Mouse (Mus musculus) lung, embryonic 14.5 days (tissue): ENCODE measurements around the gene Slc35b2. TPM values are rescaled to one million over a fixed set of nuclear protein-coding genes. Genes with fewer than 3 reads are reported as not detected.

ENCODE experiments used
- ATAC-seq: fragments of 200-750 bp; cut with Nextera tagmentation; 2 replicates; pipeline ENCODE4 v1.8.0; 2017; ENCODE audit warnings: mild to moderate bottlenecking, moderate TSS enrichment, moderate library complexity; ENCODE audit not compliant: insufficient read depth
- DNase-seq: peaks from one replicate; pipeline ENCODE4 v3.0.0-alpha.2; 2015
- H3K27ac ChIP-seq: fragments of 300-500 bp; sonication (generic); 2 replicates; pipeline ENCODE4 v1.5.1; 2014; ENCODE audit warnings: low read depth, mild to moderate bottlenecking, moderate library complexity
- H3K27me3 ChIP-seq: fragments of 300-500 bp; sonication (generic); 2 replicates; pipeline ENCODE4 v1.6.1; 2014; ENCODE audit warnings: low read length, control low read depth; ENCODE audit not compliant: insufficient read depth
- H3K36me3 ChIP-seq: fragments of 300-500 bp; sonication (generic); 2 replicates; pipeline ENCODE4 v1.6.1; 2014; ENCODE audit warnings: control low read depth; ENCODE audit not compliant: insufficient read depth
- H3K4me1 ChIP-seq: fragments of 300-500 bp; sonication (generic); 2 replicates; pipeline ENCODE4 v1.6.1; 2014; ENCODE audit warnings: antibody characterized with exemption, control low read depth; ENCODE audit not compliant: insufficient read depth
- H3K4me2 ChIP-seq: fragments of 300-500 bp; sonication (generic); 2 replicates; pipeline ENCODE4 v1.6.1; 2014; ENCODE audit warnings: mild to moderate bottlenecking
- H3K4me3 ChIP-seq: fragments of 300-500 bp; sonication (generic); 2 replicates; pipeline ENCODE4 v1.5.1; 2014; ENCODE audit warnings: low read depth, low read length
- H3K9ac ChIP-seq: fragments of 300-500 bp; sonication (generic); 2 replicates; pipeline ENCODE4 v1.6.1; 2014
- H3K9me3 ChIP-seq: fragments of 300-500 bp; sonication (generic); 2 replicates; pipeline ENCODE4 v1.6.1; 2016; ENCODE audit warnings: low read depth, low read length, control low read depth
- CTCF ChIP-seq: IDR thresholded peaks from 2 replicates; pipeline ENCODE4 v1.5.1; 2016; ENCODE audit warnings: antibody characterized with exemption, low read depth
- WGBS: fragments of 180-500 bp; shearing (Covaris S2); extraction: QIAGEN DNeasy Blood & Tissue Kit; methylation state at CpG from one replicate; pipeline ENCODE4 v1.1.7; 2014; 5-methylcytosine and 5-hydroxymethylcytosine counted together
- polyA plus RNA-seq: library from polyadenylated mRNA; unstranded; fragments of >200 nt; fragmentation: Nextera tagmentation; extraction: Ambion mirVana; gene quantifications from 2 replicates; pipeline ENCODE4 v1.2.1, GENCODE M21; 2014

The Slc35b2 gene
- polyA plus RNA-seq, 1 experiment from 2014 or later = 137 TPM

DNA sequence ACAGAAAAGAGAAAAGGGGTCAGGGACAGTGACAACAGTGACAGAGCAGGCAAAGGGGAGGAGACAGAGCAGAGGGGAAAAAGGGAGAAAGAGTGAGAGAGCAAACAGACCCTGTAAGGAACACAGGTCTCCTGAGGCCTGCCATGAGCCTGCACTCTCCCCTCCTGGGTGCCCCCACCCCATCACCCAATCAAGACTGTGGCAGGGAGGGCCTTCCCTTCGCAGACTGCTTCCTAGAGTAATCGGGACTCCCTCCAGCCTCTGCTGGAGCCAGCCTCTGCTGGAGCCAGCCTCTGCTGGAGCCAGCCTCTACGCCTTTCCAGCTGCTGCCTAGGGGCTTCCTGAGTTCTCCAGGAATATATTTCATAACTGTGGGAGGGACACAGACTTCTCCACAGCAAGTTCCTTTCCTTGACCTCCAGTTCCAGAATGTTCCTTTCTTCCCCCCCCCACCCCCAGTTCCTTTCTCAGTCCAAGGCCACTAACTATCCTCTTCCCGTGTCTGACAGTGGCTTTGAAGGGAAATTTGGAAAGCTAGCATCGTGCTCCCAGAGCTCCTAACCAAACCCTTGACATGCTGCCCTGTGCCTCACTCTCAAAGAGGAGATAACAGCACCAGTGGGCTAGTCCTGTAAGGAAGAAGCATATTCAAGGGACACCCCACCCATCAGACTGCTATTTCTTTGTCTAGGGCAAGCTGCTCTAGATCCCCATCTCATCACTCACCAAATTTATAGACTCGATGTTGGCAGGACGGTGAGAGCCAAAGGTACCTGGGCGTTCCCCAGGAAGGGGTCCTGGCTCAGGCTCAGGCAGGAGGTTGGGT lies 29.1 kb downstream of the Slc35b2 start:
- Histone ChIP-seq H3K4me2 (peak overlapping the region; percentile 100), H3K36me3 (peaks cover 16% of the 10 kb centered on the region; the same call in 1 of the 2 replicates), H3K4me1 (peaks cover 32% of the 10 kb centered on the region), H3K9me3 (no peaks in the 10 kb centered on the region), H3K27me3 (no peaks in the 10 kb centered on the region), H3K4me3 (peak overlapping the region; percentile 63; the same call in 1 of the 2 replicates), H3K9ac (peak overlapping the region; percentile 29), H3K27ac (peak overlapping the region; percentile 55)
- peak; percentile 50 for DNase-seq
- no peak for TF ChIP-seq CTCF
- ATAC-seq = no peak
- 41% methylated on average over 8 of the region's 8 CpGs for WGBS

DNA sequence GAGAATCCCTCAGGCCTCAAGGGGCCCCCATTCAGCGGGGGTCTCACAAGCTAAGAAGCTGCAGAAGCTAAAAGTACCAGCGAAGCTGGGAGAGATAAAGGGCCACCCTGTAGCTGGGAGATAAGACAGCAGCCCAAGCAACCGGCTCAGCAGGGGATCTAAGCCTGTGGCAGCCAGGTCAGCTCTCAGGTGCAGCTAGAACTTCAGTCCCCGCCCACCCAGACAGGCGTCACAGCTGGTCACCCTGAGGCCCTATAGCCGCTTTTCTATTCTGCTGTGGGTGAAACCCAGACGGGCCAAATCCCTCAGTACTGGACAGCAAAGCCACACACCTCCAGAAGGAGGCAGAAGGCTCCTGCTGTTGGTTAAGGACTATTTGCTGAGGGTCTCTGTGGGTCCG lies 29.8 kb downstream of the Slc35b2 start:
- H3K4me2 ChIP-seq = peak overlapping the region; percentile 100
- peak overlapping the region; percentile 29 for H3K9ac ChIP-seq
- peak overlapping the region; percentile 63 for H3K4me3 ChIP-seq
- ATAC-seq (no peak), DNase-seq (no peak)
- peak; percentile 31; the same call in 1 of the 2 replicates for TF ChIP-seq CTCF
- no peaks in the 10 kb centered on the region for H3K9me3 ChIP-seq
- H3K4me1 ChIP-seq = peaks cover 32% of the 10 kb centered on the region
- peaks cover 16% of the 10 kb centered on the region; the same call in 1 of the 2 replicates for H3K36me3 ChIP-seq
- H3K27me3 ChIP-seq = no peaks in the 10 kb centered on the region
- H3K27ac ChIP-seq = peak overlapping the region; percentile 55; the same call in 1 of the 2 replicates
- 28% methylated on average over 8 of the region's 8 CpGs for WGBS

DNA sequence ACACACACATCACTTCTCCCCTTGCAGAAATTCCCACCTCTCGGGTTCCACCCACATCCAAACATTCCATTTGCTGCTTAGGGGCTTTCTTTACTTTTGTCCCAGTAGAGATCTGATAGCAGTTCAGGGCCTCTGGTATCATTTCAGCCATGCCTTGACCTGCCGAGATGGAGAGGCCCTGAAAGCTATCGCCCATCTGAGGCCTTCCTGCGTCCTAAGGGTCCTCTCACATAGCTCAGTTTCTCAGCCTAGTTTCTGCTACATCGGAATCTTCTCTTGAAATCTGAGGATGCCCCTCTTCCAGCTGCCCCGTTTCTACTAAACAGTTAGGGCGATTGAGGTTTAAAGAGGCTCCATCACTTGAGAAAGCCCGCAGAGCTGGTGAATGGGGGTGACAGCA lies 30.5 kb downstream of the Slc35b2 start:
- no peaks in the 10 kb centered on the region for H3K9me3 ChIP-seq
- no peak overlapping the region for H3K9ac ChIP-seq
- peak overlapping the region; percentile 100 for H3K4me2 ChIP-seq
- 36% methylated on average over 8 of the region's 8 CpGs for WGBS
- H3K36me3 ChIP-seq = peaks cover 14% of the 10 kb centered on the region; the same call in 1 of the 2 replicates
- peaks cover 36% of the 10 kb centered on the region for H3K4me1 ChIP-seq
- no peak for DNase-seq
- H3K4me3 ChIP-seq = peak overlapping the region; percentile 63
- no peak overlapping the region for H3K27ac ChIP-seq
- TF ChIP-seq CTCF = no peak
- no peaks in the 10 kb centered on the region for H3K27me3 ChIP-seq
- no peak for ATAC-seq

DNA sequence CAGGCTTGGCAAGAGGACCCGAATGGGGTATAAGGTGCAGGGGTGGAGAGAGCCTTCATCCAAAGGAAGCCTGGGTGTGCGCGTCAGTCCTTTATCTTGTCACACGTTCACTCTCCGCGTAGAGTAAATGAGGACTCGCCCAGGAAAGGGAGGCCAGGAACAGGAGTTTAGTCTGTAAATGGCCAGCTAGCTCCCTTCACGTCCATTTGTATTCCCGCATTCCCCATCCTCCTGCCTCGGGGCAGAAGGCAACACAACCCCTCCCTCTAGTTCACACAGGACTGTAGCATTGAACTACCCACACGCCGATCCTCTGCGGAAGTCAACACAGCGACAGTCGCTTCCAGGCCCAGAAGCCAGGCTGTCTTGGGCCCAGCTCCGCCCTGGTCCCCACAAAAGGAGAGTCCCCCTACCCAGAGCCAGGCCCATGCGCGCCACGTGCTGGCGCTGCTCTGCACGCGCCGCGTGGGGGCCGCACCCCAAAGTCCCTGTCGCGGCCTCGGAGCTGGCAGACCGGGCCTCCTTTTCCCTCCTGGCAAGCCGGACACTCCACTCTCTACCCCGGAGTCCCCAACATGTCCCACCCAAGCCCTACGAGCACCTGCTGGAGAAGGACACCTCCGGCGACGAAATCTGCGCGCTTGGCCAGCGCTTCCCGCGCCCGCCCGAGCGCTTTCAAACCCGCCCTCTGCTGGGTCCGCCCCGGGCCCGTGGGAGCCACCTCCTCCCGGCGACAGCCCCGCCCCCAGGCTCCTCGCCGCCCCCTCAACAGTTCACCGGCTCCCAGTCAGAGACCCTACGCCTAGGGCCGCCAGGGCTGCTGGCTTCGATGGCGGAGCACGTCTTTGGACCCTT lies 31.4 kb downstream of the Slc35b2 start:
- Histone ChIP-seq H3K9me3 (no peaks in the 10 kb centered on the region), H3K36me3 (0 out of 2 replicates have a peak, but pooled peaks cover 4% of the 10 kb centered on the region), H3K27ac (peak overlapping the region; percentile 38; the same call in 1 of the 2 replicates), H3K4me3 (peak overlapping the region; percentile 63), H3K27me3 (no peaks in the 10 kb centered on the region), H3K9ac (peak overlapping the region; percentile 70), H3K4me2 (peak overlapping the region; percentile 100), H3K4me1 (peaks cover 42% of the 10 kb centered on the region)
- WGBS = under 1% methylated on average over 57 of the region's 58 CpGs
- peak; percentile 81 for ATAC-seq
- no peak for TF ChIP-seq CTCF
- DNase-seq = peak; percentile 85

DNA sequence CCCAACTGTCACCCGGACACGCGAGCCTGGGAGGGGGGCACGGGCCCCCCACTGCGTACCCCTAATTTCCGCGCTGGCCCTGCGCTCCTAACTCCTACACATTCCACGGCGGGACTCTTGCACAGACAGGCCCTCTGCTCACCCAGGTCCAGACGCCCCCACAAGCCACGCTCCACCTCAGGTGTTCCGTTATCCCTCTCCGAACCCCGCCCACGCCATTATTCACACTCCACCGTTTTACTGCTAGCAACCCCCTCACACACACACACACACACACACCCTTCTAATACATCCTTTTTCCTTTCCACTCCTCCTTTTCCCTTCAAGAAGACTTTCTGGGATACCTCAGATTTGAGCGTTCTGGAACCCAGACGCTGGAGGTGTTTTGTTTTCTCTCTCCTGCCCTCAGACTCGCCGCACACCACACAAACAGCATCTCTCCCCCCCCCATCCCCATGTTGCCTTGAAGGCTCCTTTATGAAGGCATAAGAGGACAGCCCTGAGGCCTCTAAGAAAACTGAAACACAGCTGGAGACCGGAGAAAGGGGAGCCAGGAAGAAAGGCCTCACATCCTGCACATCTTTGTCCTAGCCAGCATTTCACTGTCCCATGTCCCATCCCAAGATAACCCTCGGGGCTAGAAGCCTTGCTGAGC lies 32.2 kb downstream of the Slc35b2 start:
- Histone ChIP-seq H3K4me2 (peak overlapping the region; percentile 100), H3K4me1 (peaks cover 42% of the 10 kb centered on the region), H3K4me3 (peak overlapping the region; percentile 63), H3K36me3 (no peaks in the 10 kb centered on the region), H3K27ac (no peak overlapping the region; the same call in 1 of the 2 replicates), H3K27me3 (peaks cover 3% of the 10 kb centered on the region; the same call in 1 of the 2 replicates), H3K9me3 (no peaks in the 10 kb centered on the region), H3K9ac (peak overlapping the region; percentile 70)
- no peak for ATAC-seq
- no peak for DNase-seq
- TF ChIP-seq CTCF = no peak
- 10% methylated on average over 23 of the region's 23 CpGs for WGBS

DNA sequence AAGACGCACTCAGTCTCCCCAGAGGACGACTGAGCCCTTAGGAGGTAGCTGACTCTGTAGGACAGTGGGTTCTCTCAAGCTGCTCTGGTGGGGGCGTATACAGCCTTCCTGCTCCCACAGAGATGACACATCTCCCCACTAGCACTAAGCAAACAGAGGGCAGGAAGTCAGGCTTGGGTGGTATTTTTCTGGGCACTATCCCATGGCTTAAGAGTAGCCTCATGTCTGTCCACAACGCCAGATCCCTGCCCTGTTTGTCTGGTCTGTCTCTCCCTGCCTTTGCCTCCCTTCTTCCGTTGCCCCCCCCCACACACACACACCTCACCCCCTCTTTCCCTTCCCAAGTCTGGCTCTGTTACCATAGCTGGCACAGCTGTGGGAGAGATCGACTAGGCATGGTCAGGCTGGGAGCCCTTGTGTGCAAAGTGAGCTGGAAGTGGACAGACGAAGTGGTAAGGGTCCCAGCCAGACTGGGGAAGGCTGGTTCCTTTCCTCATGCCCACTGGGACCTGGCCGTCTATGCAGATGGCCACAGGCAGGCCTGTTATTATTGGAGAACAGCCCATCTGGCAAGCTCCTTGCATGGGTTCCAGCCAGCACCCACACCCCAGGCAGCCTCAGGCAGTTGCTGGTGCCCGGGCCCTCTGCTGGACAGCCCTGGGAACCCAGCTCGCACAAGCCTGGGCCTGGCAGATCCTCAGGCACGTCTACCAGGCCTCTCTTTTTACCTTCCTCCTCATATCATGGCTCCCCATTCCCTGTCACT lies 33.1 kb downstream of the Slc35b2 start:
- no peak overlapping the region for H3K27ac ChIP-seq
- TF ChIP-seq CTCF = peak; percentile 84
- no peaks in the 10 kb centered on the region for H3K9me3 ChIP-seq
- no peaks in the 10 kb centered on the region for H3K36me3 ChIP-seq
- no peak overlapping the region for H3K4me3 ChIP-seq
- peaks cover 44% of the 10 kb centered on the region for H3K4me1 ChIP-seq
- ATAC-seq (peak; percentile 52), DNase-seq (peak; percentile 77)
- peaks cover 13% of the 10 kb centered on the region; the same call in 1 of the 2 replicates for H3K27me3 ChIP-seq
- H3K9ac ChIP-seq = no peak overlapping the region
- 31% methylated on average over 11 of the region's 11 CpGs for WGBS
- H3K4me2 ChIP-seq = no peak overlapping the region
